ENCODE assay signal across 45 mouse cellular contexts in genomic region chr10:87008215-87008499, GRCm38 (mm10). TPM values are rescaled to one million over a fixed set of nuclear protein-coding genes. Genes with fewer than 3 reads are reported as not detected.
"Had no signal": no experiment of that assay in that cellular context is flagged by ENCODE, and none has a peak within 500 bp of the region (broad histone marks: within the 10 kb centered on the region; RNA-seq: fewer than 3 reads in every experiment).

No protein-coding gene starts in this region.

- H3K27me3 ChIP-seq: limb, embryonic 12.5 days; limb, embryonic 13.5 days; limb, embryonic 15.5 days; liver, embryonic 12.5 days; liver, embryonic 13.5 days; liver, embryonic 15.5 days; lung, embryonic 15.5 days; midbrain, embryonic 12.5 days; midbrain, embryonic 13.5 days; midbrain, embryonic 15.5 days; neural tube, embryonic 12.5 days; neural tube, embryonic 13.5 days had no signal

- DNase-seq: left cerebral cortex, postnatal 4 days; liver; liver, embryonic 13.5 days; liver, postnatal 0 days; lung, adult 18-20 months; lung, adult 2 months; lung, postnatal 10 days; lung, postnatal 14 days; lung, postnatal 36 days; lung, postnatal 4 days; midbrain, embryonic 14.5 days had no signal

- H3K9me3 ChIP-seq: limb, embryonic 10.5 days; limb, embryonic 12.5 days; limb, embryonic 13.5 days; limb, embryonic 15.5 days; liver, embryonic 12.5 days; liver, embryonic 13.5 days; liver, embryonic 15.5 days; lung, embryonic 15.5 days; midbrain, embryonic 10.5 days; midbrain, embryonic 12.5 days; midbrain, embryonic 13.5 days; midbrain, embryonic 15.5 days; neural tube, embryonic 12.5 days; neural tube, embryonic 13.5 days had no signal

- H3K4me1 ChIP-seq: limb, embryonic 10.5 days; limb, embryonic 12.5 days; limb, embryonic 13.5 days; limb, embryonic 15.5 days; liver, embryonic 12.5 days; liver, embryonic 13.5 days; liver, embryonic 15.5 days; lung, embryonic 15.5 days; megakaryocyte, embryonic 14.5 days; midbrain, embryonic 10.5 days; midbrain, embryonic 12.5 days; midbrain, embryonic 13.5 days; midbrain, embryonic 15.5 days; neural tube, embryonic 12.5 days; neural tube, embryonic 13.5 days had no signal

- H3K4me3 ChIP-seq: limb, embryonic 10.5 days; limb, embryonic 12.5 days; limb, embryonic 13.5 days; limb, embryonic 15.5 days; liver, embryonic 12.5 days; liver, embryonic 13.5 days; liver, embryonic 15.5 days; lung, embryonic 15.5 days; megakaryocyte, embryonic 14.5 days; midbrain, embryonic 10.5 days; midbrain, embryonic 12.5 days; midbrain, embryonic 13.5 days; midbrain, embryonic 15.5 days; myocyte; neural tube, embryonic 12.5 days; neural tube, embryonic 13.5 days had no signal

- H3K9ac ChIP-seq: limb, embryonic 12.5 days; limb, embryonic 13.5 days; limb, embryonic 15.5 days; liver, embryonic 12.5 days; liver, embryonic 13.5 days; liver, embryonic 14.5 days; liver, embryonic 15.5 days; lung, embryonic 14.5 days; lung, embryonic 15.5 days; midbrain, embryonic 12.5 days; midbrain, embryonic 13.5 days; midbrain, embryonic 15.5 days; neural tube, embryonic 12.5 days; neural tube, embryonic 13.5 days had no signal

- H3K27ac ChIP-seq: limb, embryonic 10.5 days; limb, embryonic 12.5 days; limb, embryonic 13.5 days; limb, embryonic 15.5 days; liver, embryonic 12.5 days; liver, embryonic 13.5 days; liver, embryonic 14.5 days; liver, embryonic 15.5 days; lung, embryonic 15.5 days; macrophage; midbrain, embryonic 10.5 days; midbrain, embryonic 12.5 days; midbrain, embryonic 13.5 days; midbrain, embryonic 15.5 days; neural tube, embryonic 12.5 days; neural tube, embryonic 13.5 days had no signal

- H3K36me3 ChIP-seq: limb, embryonic 10.5 days; limb, embryonic 12.5 days; limb, embryonic 13.5 days; limb, embryonic 15.5 days; liver, embryonic 12.5 days; liver, embryonic 13.5 days; liver, embryonic 15.5 days; lung, embryonic 15.5 days; midbrain, embryonic 10.5 days; midbrain, embryonic 12.5 days; midbrain, embryonic 13.5 days; midbrain, embryonic 15.5 days; neural tube, embryonic 12.5 days; neural tube, embryonic 13.5 days had no signal

- H3K4me2 ChIP-seq: limb, embryonic 12.5 days; limb, embryonic 13.5 days; limb, embryonic 15.5 days; liver, embryonic 12.5 days; liver, embryonic 13.5 days; liver, embryonic 15.5 days; lung, embryonic 14.5 days; midbrain, embryonic 11.5 days; midbrain, embryonic 12.5 days; midbrain, embryonic 13.5 days; midbrain, embryonic 15.5 days; neural tube, embryonic 12.5 days; neural tube, embryonic 13.5 days had no signal

- ATAC-seq: liver, embryonic 12.5 days; liver, postnatal 0 days; lung, postnatal 0 days; midbrain, embryonic 13.5 days; midbrain, embryonic 15.5 days; midbrain, embryonic 16.5 days had no signal

RNA-seq across cellular contexts. Expression of gene Stab2, which starts 0.3 kb away (rescaled TPM):
- total RNA-seq: megakaryocyte progenitor cell, adult 5-6 weeks; megakaryocyte-erythroid progenitor cell, adult 5-6 weeks; monocyte, adult 5-6 weeks had no signal

RNA-seq across cellular contexts. Expression of gene 1700113H08Rik, which starts 49.7 kb away (rescaled TPM):
- total RNA-seq: left cerebral cortex, postnatal 10 days; left cerebral cortex, postnatal 14 days; left cerebral cortex, postnatal 25 days; left cerebral cortex, postnatal 36 days; left cerebral cortex, postnatal 4 days; megakaryocyte progenitor cell, adult 5-6 weeks; megakaryocyte, adult 5-6 weeks; megakaryocyte-erythroid progenitor cell, adult 5-6 weeks; midbrain, postnatal 0 days; monocyte, adult 5-6 weeks had no signal
- polyA plus RNA-seq: limb, embryonic 10.5 days; limb, embryonic 11.5 days; limb, embryonic 12.5 days; limb, embryonic 13.5 days; limb, embryonic 14.5 days; limb, embryonic 15.5 days; liver, embryonic 12.5 days; liver, embryonic 13.5 days; liver, embryonic 14.5 days; liver, embryonic 15.5 days; liver, embryonic 16.5 days; liver, postnatal 0 days; lung, adult 2 months; lung, embryonic 14.5 days; lung, embryonic 15.5 days; lung, embryonic 16.5 days; lung, postnatal 0 days; macrophage; midbrain, embryonic 15.5 days; myocyte had no signal
